Mouse (Mus musculus) erythroblast, embryonic 14.5 days (primary cell): ENCODE data around the gene Mpdu1.

Experiments used
- GATA1 ChIP-seq: IDR thresholded peaks from 2 replicates; pipeline ENCODE4 v1.6.1; 2012; ENCODE audit warnings: low read length, inconsistent platforms, mixed read lengths
- TAL1 ChIP-seq: IDR thresholded peaks from 3 replicates; pipeline ENCODE4 v1.6.1; 2012; ENCODE audit warnings: low read length, inconsistent platforms, mixed read lengths

DNA sequence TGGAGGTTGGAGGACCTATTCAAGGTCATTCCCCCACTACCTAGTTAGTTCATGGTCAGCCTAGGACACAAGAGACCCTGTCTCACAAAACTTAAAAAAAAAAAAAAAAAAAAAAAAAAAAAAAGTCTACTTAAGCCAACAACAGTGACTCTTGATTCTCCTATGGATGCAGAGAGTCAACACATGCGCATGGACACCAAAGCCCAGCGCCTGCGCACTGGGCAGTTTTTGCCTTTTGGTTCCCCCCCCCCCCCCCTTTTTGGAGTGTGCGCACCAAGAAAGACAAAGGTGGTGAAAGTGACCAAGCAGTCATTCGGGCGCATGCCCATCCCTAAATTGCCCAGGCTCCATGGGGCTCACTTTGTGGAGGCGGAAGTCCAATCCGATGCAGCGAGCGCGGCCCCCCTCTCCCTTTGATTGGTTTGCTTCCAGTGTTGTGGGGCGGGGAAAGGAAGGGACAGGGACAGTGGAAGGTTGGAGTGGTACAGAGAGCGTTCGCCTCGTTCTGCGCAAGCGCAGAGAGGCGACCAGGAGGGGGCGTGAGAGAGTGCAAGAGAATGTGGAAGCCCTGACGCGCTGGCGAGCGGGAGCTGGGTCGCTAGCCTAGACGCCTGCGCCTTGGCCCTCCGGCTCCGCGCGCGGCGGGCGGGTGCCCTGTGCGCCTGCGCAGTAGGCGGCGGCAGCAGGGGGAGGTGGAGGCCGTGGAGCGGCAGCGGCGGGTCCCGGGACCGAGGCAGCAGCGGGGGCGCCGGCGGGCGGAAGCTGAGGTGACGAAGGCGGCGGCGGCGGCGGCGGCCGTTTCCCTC is 30.0 kb downstream of the Mpdu1 start, which contains the start of gene Fxr2:
- TF ChIP-seq GATA1 = no peak
- no peak for TF ChIP-seq TAL1
